Mouse (Mus musculus) neural tube, embryonic 14.5 days (tissue): ENCODE data around the gene Olfr1032. TPM values are rescaled to one million over a fixed set of nuclear protein-coding genes. Genes with fewer than 3 reads are reported as not detected.
"Not testable (repeated sequence)": the region's sequence is repeated elsewhere in the genome, so short reads cannot be mapped to it uniquely, and the experiment has no call there.

Experiments
- ATAC-seq: fragments of 200-750 bp; cut with Nextera tagmentation; 2 replicates; pipeline ENCODE4 v1.8.0; 2017; ENCODE audit warnings: low read depth, mild to moderate bottlenecking, moderate TSS enrichment, moderate library complexity
- H3K27ac ChIP-seq: fragments of 300-500 bp; sonication (generic); 2 replicates; pipeline ENCODE4 v1.5.1; 2014; ENCODE audit warnings: low read depth, mild to moderate bottlenecking, control low read depth, low read length, moderate library complexity, mixed read lengths
- H3K27me3 ChIP-seq: fragments of 300-500 bp; sonication (generic); 2 replicates; pipeline ENCODE4 v1.6.1; 2014; ENCODE audit warnings: low read length; ENCODE audit not compliant: control insufficient read depth, insufficient read depth
- H3K36me3 ChIP-seq: fragments of 300-500 bp; sonication (generic); 2 replicates; pipeline ENCODE4 v1.6.1; 2014; ENCODE audit warnings: low read length, mixed read lengths; ENCODE audit not compliant: control insufficient read depth, insufficient read depth
- H3K4me1 ChIP-seq: fragments of 300-500 bp; sonication (generic); 2 replicates; pipeline ENCODE4 v1.6.1; 2014; ENCODE audit warnings: low read length; ENCODE audit not compliant: control insufficient read depth, insufficient read depth
- H3K4me2 ChIP-seq: fragments of 300-500 bp; sonication (generic); 2 replicates; pipeline ENCODE4 v1.6.1; 2014; ENCODE audit warnings: mild to moderate bottlenecking, low read depth, low read length, control low read depth
- H3K4me3 ChIP-seq: fragments of 300-500 bp; sonication (generic); 2 replicates; pipeline ENCODE4 v1.5.1; 2014; ENCODE audit warnings: low read depth, low read length, control low read depth, mixed read lengths
- H3K9ac ChIP-seq: fragments of 300-500 bp; sonication (generic); replicated peaks from 2 replicates; pipeline ENCODE4 v1.6.1; 2014; ENCODE audit warnings: low read depth, mild to moderate bottlenecking, control low read depth, low read length, mixed read lengths
- H3K9me3 ChIP-seq: fragments of 300-500 bp; sonication (generic); 2 replicates; pipeline ENCODE4 v1.6.1; 2016; ENCODE audit warnings: low read length; ENCODE audit not compliant: control insufficient read depth
- WGBS: fragments of 180-500 bp; shearing (Covaris S2); extraction: QIAGEN DNeasy Blood & Tissue Kit; methylation state at CpG from one replicate; pipeline ENCODE4 v1.1.7; 2014; 5-methylcytosine and 5-hydroxymethylcytosine counted together
- polyA plus RNA-seq: library from polyadenylated mRNA; unstranded; fragments of >200 nt; fragmentation: Nextera tagmentation; extraction: Ambion mirVana; gene quantifications from 2 replicates; pipeline ENCODE4 v1.2.1, GENCODE M21; 2014

Gene Olfr1032
- not detected in 2 replicates for polyA plus RNA-seq

DNA sequence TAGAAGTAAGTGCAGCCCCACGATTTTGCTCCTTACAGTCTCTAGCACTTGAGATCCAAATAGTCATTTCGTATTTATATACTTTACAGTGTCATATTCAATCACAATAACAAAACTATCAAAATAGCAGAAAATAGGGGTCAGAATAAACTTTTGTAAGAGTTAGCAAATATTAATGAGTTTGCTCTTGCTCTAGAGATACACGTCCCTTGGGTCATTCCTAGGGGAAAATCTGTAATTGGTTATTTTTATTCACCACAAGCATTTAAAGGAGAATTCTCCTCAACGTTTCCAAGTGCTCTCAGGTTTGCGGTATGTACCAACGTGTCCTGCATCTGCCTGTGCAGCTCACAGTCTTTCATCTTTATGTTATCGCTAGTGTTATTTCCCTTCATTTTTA is at the start of gene Olfr1032:
TSS of gene Olfr1032 (plus strand) at position 301 of the 400 bp plus-strand sequence.
- no peak within 1 kb of the TSS for H3K4me3 ChIP-seq
- no peak for ATAC-seq
- no peaks in the 10 kb centered on the region for H3K9me3 ChIP-seq
- no peak within 1 kb of the TSS for H3K4me2 ChIP-seq
- H3K27ac ChIP-seq = no peak within 1 kb of the TSS
- WGBS = 90% methylated on average over 7 of the region's 7 CpGs
- H3K4me1 ChIP-seq = no peaks in the 10 kb centered on the region
- no peak within 1 kb of the TSS for H3K9ac ChIP-seq
- no peaks in the 10 kb centered on the region for H3K27me3 ChIP-seq
- H3K36me3 ChIP-seq = no peaks in the 10 kb centered on the region

DNA sequence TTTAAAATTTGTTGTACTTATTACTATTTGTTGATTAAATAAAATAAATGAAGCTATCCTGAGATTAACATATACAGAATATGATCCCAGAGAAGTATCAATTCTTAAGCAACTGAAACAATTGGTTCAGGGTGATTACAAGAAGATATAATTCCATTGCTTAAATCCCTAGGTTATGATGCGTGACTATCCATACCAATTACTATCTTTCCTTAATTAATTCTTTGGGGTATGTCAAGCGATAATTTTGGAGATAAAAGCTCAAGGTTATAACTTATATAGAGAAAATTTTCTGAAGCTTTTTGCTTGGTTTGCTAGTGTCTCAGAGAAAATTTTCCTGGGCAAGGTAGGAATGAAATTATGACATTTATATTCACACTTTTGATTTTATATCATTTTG is 31.7 kb upstream of the Olfr1032 start, which contains the start of gene Olfr1029:
TSS of gene Olfr1029 (plus strand) at position 301 of the 400 bp plus-strand sequence.
- 87% methylated on average over 2 of the region's 2 CpGs for WGBS
- Histone ChIP-seq H3K36me3 (no peaks in the 10 kb centered on the region), H3K9me3 (no peaks in the 10 kb centered on the region), H3K27me3 (no peaks in the 10 kb centered on the region), H3K9ac (no peak within 1 kb of the TSS), H3K4me2 (no peak within 1 kb of the TSS), H3K4me1 (no peaks in the 10 kb centered on the region), H3K27ac (no peak within 1 kb of the TSS), H3K4me3 (no peak within 1 kb of the TSS)
- ATAC-seq = no peak

DNA sequence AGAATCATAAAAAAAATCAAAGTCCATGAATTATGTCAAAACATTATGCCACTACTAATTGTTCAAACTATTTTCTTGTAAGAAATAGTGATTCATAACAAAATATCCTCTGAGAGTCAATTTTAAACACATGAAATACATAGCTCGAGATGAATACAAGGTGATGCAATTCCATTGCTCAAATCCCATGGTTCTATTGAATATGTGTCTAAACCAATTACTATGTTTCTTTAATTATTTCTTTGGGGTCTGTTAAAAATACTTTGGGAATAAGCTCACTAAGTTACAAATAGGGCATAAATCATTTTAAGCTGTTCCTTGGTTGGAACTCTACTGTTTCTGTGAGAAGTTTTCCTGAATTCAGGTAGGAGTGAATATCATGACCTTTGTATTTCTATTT is 26.4 kb upstream of the Olfr1032 start, which contains the start of gene Olfr1030:
TSS of gene Olfr1030 (plus strand) at position 301 of the 400 bp plus-strand sequence.
- no peak for ATAC-seq
- WGBS = 88% methylated on average over 1 of the region's 1 CpGs
- Histone ChIP-seq H3K27ac (no peak within 1 kb of the TSS), H3K27me3 (no peaks in the 10 kb centered on the region), H3K9me3 (no peaks in the 10 kb centered on the region), H3K4me3 (no peak within 1 kb of the TSS), H3K36me3 (no peaks in the 10 kb centered on the region), H3K9ac (no peak within 1 kb of the TSS), H3K4me2 (no peak within 1 kb of the TSS), H3K4me1 (no peaks in the 10 kb centered on the region)

DNA sequence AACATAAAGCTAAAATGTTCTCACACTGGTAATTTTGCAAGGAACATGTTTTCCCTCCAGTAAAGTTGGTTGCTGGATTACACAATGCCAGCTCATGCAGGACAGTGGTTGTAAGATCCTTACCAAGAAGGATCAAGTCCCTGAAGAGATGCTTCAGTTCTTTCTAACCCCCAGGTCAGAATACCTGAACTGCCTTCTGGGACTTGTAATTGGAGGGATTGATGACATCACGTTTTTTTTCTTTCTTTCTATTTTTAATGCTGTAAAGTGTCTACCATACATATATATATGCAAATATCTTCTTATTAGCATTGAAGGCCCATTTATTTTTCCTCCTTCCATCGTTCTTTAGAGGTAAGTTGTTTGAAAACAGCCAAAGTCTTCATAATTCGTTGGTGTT is 15.3 kb upstream of the Olfr1032 start, which contains the start of gene Olfr1031:
TSS of gene Olfr1031 (plus strand) at position 301 of the 400 bp plus-strand sequence.
- Histone ChIP-seq H3K4me1 (no peaks in the 10 kb centered on the region), H3K9me3 (no peaks in the 10 kb centered on the region), H3K4me2 (no peak within 1 kb of the TSS), H3K9ac (no peak within 1 kb of the TSS), H3K27me3 (no peaks in the 10 kb centered on the region), H3K36me3 (no peaks in the 10 kb centered on the region), H3K4me3 (no peak within 1 kb of the TSS), H3K27ac (no peak within 1 kb of the TSS)
- no peak for ATAC-seq
- WGBS = 55% methylated on average over 3 of the region's 3 CpGs

DNA sequence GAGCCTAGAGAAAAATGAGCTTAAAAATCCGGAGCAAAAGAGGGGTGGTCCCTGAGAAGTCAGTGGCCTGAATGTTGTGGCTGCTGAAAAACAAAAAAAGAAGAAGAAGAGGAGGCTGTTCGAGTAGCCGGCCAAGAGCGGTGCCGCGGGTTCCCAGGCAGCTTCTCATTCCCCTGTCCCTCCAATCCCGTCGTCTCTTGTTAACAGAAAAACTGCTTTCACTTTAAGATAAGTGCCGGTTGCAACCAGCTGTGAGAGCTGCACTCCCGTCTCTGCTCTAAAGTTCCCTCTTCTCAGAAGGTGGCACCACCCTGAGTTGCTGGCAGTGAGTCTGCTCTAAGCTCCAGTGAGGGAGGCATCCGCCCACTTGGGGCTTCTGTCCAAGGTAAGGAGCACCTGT is 15.1 kb downstream of the Olfr1032 start, which contains the start of gene Olfr1033:
TSS of gene Olfr1033 (plus strand) at position 228 of the 400 bp plus-strand sequence.
- H3K36me3 ChIP-seq, H3K4me3 ChIP-seq, ATAC-seq, H3K9ac ChIP-seq, H3K27ac ChIP-seq, H3K4me1 ChIP-seq, H3K27me3 ChIP-seq, H3K9me3 ChIP-seq: not testable (repeated sequence)
- peak within 1 kb of the TSS; percentile 37; the same call in 1 of the 2 replicates for H3K4me2 ChIP-seq
- 3% methylated on average over 10 of the region's 11 CpGs for WGBS

DNA sequence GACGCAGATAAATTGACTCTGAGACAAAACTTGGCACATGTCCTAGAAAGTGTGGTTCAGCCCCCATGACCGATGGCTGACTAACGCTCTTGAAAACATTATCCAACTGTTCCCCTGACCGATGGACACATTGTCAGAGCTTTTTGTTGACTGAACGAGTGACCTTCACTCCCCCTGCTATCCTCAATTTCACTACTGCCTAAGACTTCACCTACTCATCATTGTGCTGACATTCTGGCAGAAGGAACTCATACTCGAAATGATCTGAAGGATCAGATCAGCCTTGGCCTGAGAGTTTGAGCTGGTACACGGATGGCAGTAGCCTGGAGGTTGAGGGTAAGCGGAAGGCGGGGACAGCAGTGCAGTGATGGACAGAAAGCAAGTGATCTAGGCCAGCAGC is 16.2 kb downstream of the Olfr1032 start:
- WGBS = 68% methylated on average over 3 of the region's 9 CpGs

DNA sequence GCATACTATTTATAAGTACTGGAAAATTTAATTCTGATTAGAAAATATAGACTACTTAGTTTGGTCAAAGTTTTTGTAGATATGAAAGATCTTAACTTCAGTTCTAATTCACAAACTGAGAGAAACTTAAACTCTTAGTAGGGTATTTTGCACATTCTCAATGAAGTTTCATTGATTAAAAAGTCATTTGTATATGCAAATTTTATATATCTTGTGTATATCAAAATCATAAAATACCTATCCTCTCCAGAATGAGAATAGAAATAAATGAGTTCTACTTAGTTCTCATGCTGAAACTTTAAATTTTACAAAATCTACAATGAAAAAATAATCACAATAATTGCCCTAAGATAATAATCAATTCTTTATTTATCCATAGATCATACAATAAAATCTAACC is 40.2 kb downstream of the Olfr1032 start, which contains the start of gene Olfr1034:
TSS of gene Olfr1034 (plus strand) at position 301 of the 400 bp plus-strand sequence.
- Histone ChIP-seq H3K4me1 (no peaks in the 10 kb centered on the region), H3K9me3 (no peaks in the 10 kb centered on the region), H3K27me3 (no peaks in the 10 kb centered on the region), H3K27ac (no peak within 1 kb of the TSS), H3K4me3 (no peak within 1 kb of the TSS), H3K9ac (no peak within 1 kb of the TSS), H3K36me3 (no peaks in the 10 kb centered on the region), H3K4me2 (no peak within 1 kb of the TSS)
- ATAC-seq = no peak

More for the DNA sequence above, 16.2 kb downstream of the Olfr1032 start:
- not testable (repeated sequence) for H3K9ac ChIP-seq, H3K27me3 ChIP-seq, H3K9me3 ChIP-seq, H3K27ac ChIP-seq, ATAC-seq, H3K4me2 ChIP-seq, H3K4me1 ChIP-seq, H3K4me3 ChIP-seq, H3K36me3 ChIP-seq

DNA sequence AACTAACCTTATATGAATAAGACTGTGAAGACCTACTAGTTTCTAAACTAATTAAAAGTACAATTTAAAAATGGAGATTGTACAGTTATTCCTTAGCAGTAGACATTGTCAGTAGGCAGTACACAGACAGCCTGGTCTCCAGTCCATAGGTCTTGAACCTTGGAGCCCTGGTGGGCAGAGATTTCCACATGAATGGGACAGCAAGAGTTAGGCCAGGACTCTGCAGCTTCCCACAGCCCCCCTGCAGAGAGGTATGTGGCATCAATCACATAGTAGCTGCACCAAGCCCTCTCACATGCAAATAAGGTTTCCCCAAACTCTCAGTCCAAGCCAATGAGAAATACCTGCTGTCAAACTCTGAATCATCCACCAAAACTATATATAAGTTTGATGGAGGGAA is 45.4 kb downstream of the Olfr1032 start:
- H3K27ac ChIP-seq, H3K36me3 ChIP-seq, H3K27me3 ChIP-seq, H3K9ac ChIP-seq, H3K9me3 ChIP-seq, H3K4me3 ChIP-seq, ATAC-seq, H3K4me1 ChIP-seq, H3K4me2 ChIP-seq: not testable (repeated sequence)
